Mouse (Mus musculus) kidney, adult 11 months (tissue): ENCODE data around the gene Gm6121.
"Not testable (repeated sequence)": the region's sequence is repeated elsewhere in the genome, so short reads cannot be mapped to it uniquely, and the experiment has no call there.

Source experiments
- DNase-seq: peaks from one replicate; pipeline ENCODE4 v3.0.0; 2022

Gm6121 gene

GRCm38 (mm10) chrX:26935597-26935996 lies at the start of gene Gm6121:
TSS of gene Gm6121 (minus strand) at chrX:26935697.
- not testable (repeated sequence) for DNase-seq
